Mouse (Mus musculus): ENCODE data around the gene Saal1. TPM values are rescaled to one million over a fixed set of nuclear protein-coding genes. Genes with fewer than 3 reads are reported as not detected.
"Not testable (repeated sequence)": the region's sequence is repeated elsewhere in the genome, so short reads cannot be mapped to it uniquely, and the experiment has no call there.

The Saal1 gene
- polyA plus RNA-seq, 1 experiment, result 5.8 TPM

GRCm38 (mm10) chr7:46712250-46712649, 1.8 kb upstream of the Saal1 start:
- Histone ChIP-seq H3K36me3 (ENCODE audit: control insufficient read depth, insufficient read depth, low read length) (0 out of 2 replicates have a peak, but pooled peaks cover 1% of the 10 kb centered on the region), H3K4me3 (ENCODE audit: extremely low read depth, insufficient read depth, insufficient read length) (no peak overlapping the region), H3K27ac (ENCODE audit: insufficient read depth, low read length) (peak overlapping the region; percentile 63), H3K4me1 (ENCODE audit: control insufficient read depth, insufficient read depth, insufficient read length) (peaks cover 8% of the 10 kb centered on the region; the same call in 1 of the 2 replicates), H3K27me3 (ENCODE audit: control insufficient read depth, insufficient read depth, low read length) (no peaks in the 10 kb centered on the region)
- DNase-seq (ENCODE audit: low read depth in 1 of 2, low spot score in 2 of 2), result peak; percentile 20 to 35
- WGBS, result 4% methylated on average over 6 of the region's 6 CpGs
- TF ChIP-seq POLR2A (IDR thresholded peaks at IDR 0.05; ENCODE audit: low read depth, low read length) (no peak), CTCF (IDR thresholded peaks at IDR 0.05; ENCODE audit: extremely low read depth, insufficient read depth, insufficient read length, insufficient replicate concordance) (no peak)

GRCm38 (mm10) chr7:46700521-46701025, 9.9 kb downstream of the Saal1 start:
- peaks cover 43% of the 10 kb centered on the region for H3K36me3 ChIP-seq (ENCODE audit: control insufficient read depth, insufficient read depth, low read length)
- H3K4me1 ChIP-seq (ENCODE audit: control insufficient read depth, insufficient read depth, insufficient read length), result no peaks in the 10 kb centered on the region
- 96% methylated on average over 6 of the region's 6 CpGs for WGBS

GRCm38 (mm10) chr7:46696754-46697153, 13.7 kb downstream of the Saal1 start:
- 64% methylated on average over 1 of the region's 1 CpGs for WGBS
- no peak for TF ChIP-seq CTCF (IDR thresholded peaks at IDR 0.05; ENCODE audit: extremely low read depth, insufficient read depth, insufficient read length, insufficient replicate concordance)
- no peak for TF ChIP-seq POLR2A (IDR thresholded peaks at IDR 0.05; ENCODE audit: low read depth, low read length)
- Histone ChIP-seq H3K27me3 (ENCODE audit: control insufficient read depth, insufficient read depth, low read length) (no peaks in the 10 kb centered on the region), H3K36me3 (ENCODE audit: control insufficient read depth, insufficient read depth, low read length) (peaks cover 34% of the 10 kb centered on the region), H3K4me1 (ENCODE audit: control insufficient read depth, insufficient read depth, insufficient read length) (no peaks in the 10 kb centered on the region), H3K27ac (ENCODE audit: insufficient read depth, low read length) (no peak overlapping the region), H3K4me3 (ENCODE audit: extremely low read depth, insufficient read depth, insufficient read length) (no peak overlapping the region)
- DNase-seq (ENCODE audit: low read depth in 1 of 2, low spot score in 2 of 2), result no peak

More at GRCm38 (mm10) chr7:46700521-46701025, 9.9 kb downstream of the Saal1 start:
- Histone ChIP-seq H3K27me3 (ENCODE audit: control insufficient read depth, insufficient read depth, low read length) (no peaks in the 10 kb centered on the region), H3K27ac (ENCODE audit: insufficient read depth, low read length) (no peak overlapping the region), H3K4me3 (ENCODE audit: extremely low read depth, insufficient read depth, insufficient read length) (no peak overlapping the region)
- TF ChIP-seq CTCF (IDR thresholded peaks at IDR 0.05; ENCODE audit: extremely low read depth, insufficient read depth, insufficient read length, insufficient replicate concordance), result no peak
- TF ChIP-seq POLR2A (IDR thresholded peaks at IDR 0.05; ENCODE audit: low read depth, low read length), result no peak
- DNase-seq (ENCODE audit: low read depth in 1 of 2, low spot score in 2 of 2), result no peak

- Histone ChIP-seq H3K4me3 (ENCODE audit: extremely low read depth, insufficient read depth, insufficient read length) (no peak overlapping the region), H3K27me3 (ENCODE audit: control insufficient read depth, insufficient read depth, low read length) (no peaks in the 10 kb centered on the region), H3K4me1 (ENCODE audit: control insufficient read depth, insufficient read depth, insufficient read length) (peaks cover 5% of the 10 kb centered on the region; the same call in 1 of the 2 replicates), H3K27ac (ENCODE audit: insufficient read depth, low read length) (no peak overlapping the region), H3K36me3 (ENCODE audit: control insufficient read depth, insufficient read depth, low read length) (peaks cover 11% of the 10 kb centered on the region)
- DNase-seq (ENCODE audit: low read depth in 1 of 2, low spot score in 2 of 2), result peak; percentile 5 to 39
- WGBS, result 52% methylated on average over 5 of the region's 5 CpGs
- TF ChIP-seq CTCF (IDR thresholded peaks at IDR 0.05; ENCODE audit: extremely low read depth, insufficient read depth, insufficient read length, insufficient replicate concordance), result no peak
- no peak for TF ChIP-seq POLR2A (IDR thresholded peaks at IDR 0.05; ENCODE audit: low read depth, low read length)
These were observed 23.7 kb downstream of the Saal1 start for GRCm38 (mm10) chr7:46686827-46687226.

GRCm38 (mm10) chr7:46680732-46681131, 29.7 kb downstream of the Saal1 start:
- H3K27me3 ChIP-seq (ENCODE audit: control insufficient read depth, insufficient read depth, low read length), result no peaks in the 10 kb centered on the region
- no peak overlapping the region for H3K27ac ChIP-seq (ENCODE audit: insufficient read depth, low read length)
- no peaks in the 10 kb centered on the region for H3K36me3 ChIP-seq (ENCODE audit: control insufficient read depth, insufficient read depth, low read length)
- H3K4me1 ChIP-seq (ENCODE audit: control insufficient read depth, insufficient read depth, insufficient read length), result no peaks in the 10 kb centered on the region; the same call in 1 of the 2 replicates
- no peak for DNase-seq (ENCODE audit: low read depth in 1 of 2, low spot score in 2 of 2)
- H3K4me3 ChIP-seq (ENCODE audit: extremely low read depth, insufficient read depth, insufficient read length), result no peak overlapping the region
- no peak for TF ChIP-seq POLR2A (IDR thresholded peaks at IDR 0.05; ENCODE audit: low read depth, low read length)
- no peak for TF ChIP-seq CTCF (IDR thresholded peaks at IDR 0.05; ENCODE audit: extremely low read depth, insufficient read depth, insufficient read length, insufficient replicate concordance)

- not testable (repeated sequence) for H3K4me3 ChIP-seq (ENCODE audit: extremely low read depth, insufficient read depth, insufficient read length); H3K36me3 ChIP-seq (ENCODE audit: control insufficient read depth, insufficient read depth, low read length); DNase-seq (ENCODE audit: low read depth in 1 of 2, low spot score in 2 of 2); H3K27me3 ChIP-seq (ENCODE audit: control insufficient read depth, insufficient read depth, low read length); H3K27ac ChIP-seq (ENCODE audit: insufficient read depth, low read length); H3K4me1 ChIP-seq (ENCODE audit: control insufficient read depth, insufficient read depth, insufficient read length)
- 64% methylated on average over 7 of the region's 7 CpGs for WGBS
These were observed 31.4 kb downstream of the Saal1 start for GRCm38 (mm10) chr7:46679044-46679443.

- Histone ChIP-seq H3K27ac (ENCODE audit: insufficient read depth, low read length) (no peak overlapping the region), H3K36me3 (ENCODE audit: control insufficient read depth, insufficient read depth, low read length) (no peaks in the 10 kb centered on the region), H3K27me3 (ENCODE audit: control insufficient read depth, insufficient read depth, low read length) (no peaks in the 10 kb centered on the region), H3K4me3 (ENCODE audit: extremely low read depth, insufficient read depth, insufficient read length) (no peak overlapping the region), H3K4me1 (ENCODE audit: control insufficient read depth, insufficient read depth, insufficient read length) (no peaks in the 10 kb centered on the region)
- DNase-seq (ENCODE audit: low read depth in 1 of 2, low spot score in 2 of 2), result no peak
- 41% methylated on average over 3 of the region's 3 CpGs for WGBS
- TF ChIP-seq POLR2A (IDR thresholded peaks at IDR 0.05; ENCODE audit: low read depth, low read length), result no peak
- TF ChIP-seq CTCF (IDR thresholded peaks at IDR 0.05; ENCODE audit: extremely low read depth, insufficient read depth, insufficient read length, insufficient replicate concordance), result no peak
These were observed 32.1 kb downstream of the Saal1 start for GRCm38 (mm10) chr7:46678417-46678816.
